Mouse (Mus musculus) spleen, adult 2 months (tissue): ENCODE measurements around the gene Olfr433. TPM values are rescaled to one million over a fixed set of nuclear protein-coding genes. Genes with fewer than 3 reads are reported as not detected.
"Not testable (repeated sequence)": the region's sequence is repeated elsewhere in the genome, so short reads cannot be mapped to it uniquely, and the experiment has no call there.

Experiments
- DNase-seq, 2 experiments: peaks; one replicate each; pipeline versions ENCODE4 v3.0.0 to v3.0.0-alpha.2; 2012 to 2021; ENCODE audit warnings: low spot score in 2 of 2, low read depth in 1 of 2
- H3K27ac ChIP-seq: fragments of 200-500 bp; 2 replicates; pipeline ENCODE4 v1.5.1; 2012; ENCODE audit warnings: low read length, inconsistent platforms; ENCODE audit not compliant: insufficient read depth
- H3K27me3 ChIP-seq: fragments of 200-500 bp; 2 replicates; pipeline ENCODE4 v1.6.1; 2012; ENCODE audit warnings: mild to moderate bottlenecking, moderate library complexity, low read length, inconsistent platforms; ENCODE audit not compliant: control insufficient read depth, insufficient read depth
- H3K36me3 ChIP-seq: fragments of 200-500 bp; 2 replicates; pipeline ENCODE4 v1.6.1; 2012; ENCODE audit warnings: mild to moderate bottlenecking, low read length, inconsistent platforms; ENCODE audit not compliant: control insufficient read depth, insufficient read depth
- H3K4me1 ChIP-seq: fragments of 200-500 bp; 2 replicates; pipeline ENCODE4 v1.6.1; 2011; ENCODE audit warnings: inconsistent platforms; ENCODE audit not compliant: control insufficient read depth, insufficient read depth, insufficient read length
- H3K4me3 ChIP-seq: fragments of 200-500 bp; 2 replicates; pipeline ENCODE4 v1.5.1; 2011; ENCODE audit warnings: mild to moderate bottlenecking, inconsistent platforms; ENCODE audit not compliant: insufficient read depth, insufficient read length; ENCODE audit errors: extremely low read depth
- CTCF ChIP-seq: fragments of 200-500 bp; IDR thresholded peaks from 2 replicates; pipeline ENCODE4 v1.5.1; 2011; ENCODE audit warnings: mild to moderate bottlenecking, inconsistent platforms; ENCODE audit not compliant: insufficient read depth, insufficient read length, insufficient replicate concordance; ENCODE audit errors: extremely low read depth
- POLR2A ChIP-seq: fragments of 200-500 bp; IDR thresholded peaks from 2 replicates; pipeline ENCODE4 v1.6.1; 2011; ENCODE audit warnings: low read depth, low read length, inconsistent platforms
- WGBS: fragments of 180-500 bp; shearing (Covaris S2); methylation state at CpG from one replicate; pipeline ENCODE4 v1.1.7; 2018; 5-methylcytosine and 5-hydroxymethylcytosine counted together
- polyA plus RNA-seq: library from polyadenylated mRNA; depleted of rRNA; stranded (reverse); fragments of >200 nt; gene quantifications from 2 replicates; pipeline ENCODE4 v1.2.3, GENCODE M21; 2012; rRNA removed

The Olfr433 gene
- polyA plus RNA-seq, result 0.99 and 2.5 TPM in 2 replicates

GRCm38 (mm10) chr1:174040523-174041177 lies at the start of gene Olfr433:
Olfr433 (plus strand) TSS chr1:174040705.
- peak; percentile 45 to 60 for DNase-seq
- H3K4me3 ChIP-seq, result no peak within 1 kb of the TSS
- H3K27ac ChIP-seq, result peak within 1 kb of the TSS; percentile 80
- 50% methylated on average over 7 of the region's 7 CpGs for WGBS
- no peak for TF ChIP-seq POLR2A
- TF ChIP-seq CTCF, result no peak
- H3K36me3 ChIP-seq, result no peaks in the 10 kb centered on the region
- H3K27me3 ChIP-seq, result no peaks in the 10 kb centered on the region
- peaks cover 11% of the 10 kb centered on the region for H3K4me1 ChIP-seq

GRCm38 (mm10) chr1:173995003-173995402 lies 45.5 kb upstream of the Olfr433 start:
- TF ChIP-seq POLR2A (no peak), CTCF (no peak)
- DNase-seq, result no peak
- WGBS, result 91% methylated on average over 4 of the region's 4 CpGs

GRCm38 (mm10) chr1:174004352-174005109 lies 36.0 kb upstream of the Olfr433 start:
- DNase-seq, H3K27me3 ChIP-seq, H3K27ac ChIP-seq, H3K36me3 ChIP-seq, H3K4me3 ChIP-seq, H3K4me1 ChIP-seq: not testable (repeated sequence)
- WGBS, result 6% methylated on average over 2 of the region's 3 CpGs

More at GRCm38 (mm10) chr1:173995003-173995402, 45.5 kb upstream of the Olfr433 start:
- Histone ChIP-seq H3K4me3 (no peak overlapping the region), H3K27ac (no peak overlapping the region), H3K27me3 (no peaks in the 10 kb centered on the region), H3K4me1 (no peaks in the 10 kb centered on the region), H3K36me3 (no peaks in the 10 kb centered on the region)

- H3K36me3 ChIP-seq, H3K4me3 ChIP-seq, H3K4me1 ChIP-seq, DNase-seq, H3K27me3 ChIP-seq, H3K27ac ChIP-seq: not testable (repeated sequence)
Measured at GRCm38 (mm10) chr1:174007050-174007449, 33.5 kb upstream of the Olfr433 start.

- H3K36me3 ChIP-seq, result no peaks in the 10 kb centered on the region
- no peak for DNase-seq
- H3K4me3 ChIP-seq, result no peak within 1 kb of the TSS
- no peaks in the 10 kb centered on the region for H3K4me1 ChIP-seq
- no peaks in the 10 kb centered on the region for H3K27me3 ChIP-seq
- WGBS, result 44% methylated on average over 1 of the region's 1 CpGs
- no peak within 1 kb of the TSS for H3K27ac ChIP-seq
- TF ChIP-seq CTCF (no peak), POLR2A (no peak)
Measured at GRCm38 (mm10) chr1:174031698-174032097, 8.8 kb upstream of the Olfr433 start, which contains the start of gene Ifi205. Ifi205 (minus strand) TSS chr1:174031810.

GRCm38 (mm10) chr1:174035841-174036240 lies 4.7 kb upstream of the Olfr433 start:
- DNase-seq, result no peak
- no peaks in the 10 kb centered on the region for H3K36me3 ChIP-seq
- TF ChIP-seq POLR2A, result no peak
- TF ChIP-seq CTCF, result no peak
- WGBS, result 82% methylated on average over 4 of the region's 4 CpGs
- H3K4me3 ChIP-seq, result no peak overlapping the region
- no peaks in the 10 kb centered on the region for H3K27me3 ChIP-seq
- H3K27ac ChIP-seq, result no peak overlapping the region
- H3K4me1 ChIP-seq, result peaks cover 2% of the 10 kb centered on the region; the same call in 1 of the 2 replicates

- peaks cover 11% of the 10 kb centered on the region for H3K4me1 ChIP-seq
- H3K27me3 ChIP-seq, result no peaks in the 10 kb centered on the region
- no peaks in the 10 kb centered on the region for H3K36me3 ChIP-seq
- DNase-seq, result no peak
- TF ChIP-seq POLR2A, result no peak
- TF ChIP-seq CTCF, result no peak
- no peak overlapping the region for H3K4me3 ChIP-seq
- WGBS, result 91% methylated on average over 3 of the region's 3 CpGs
- no peak overlapping the region for H3K27ac ChIP-seq
Measured at GRCm38 (mm10) chr1:174038480-174038879, 2.0 kb upstream of the Olfr433 start.

- WGBS, result 82% methylated on average over 12 of the region's 12 CpGs
Measured at GRCm38 (mm10) chr1:174042091-174042884, 1.8 kb downstream of the Olfr433 start.

More at GRCm38 (mm10) chr1:174042091-174042884, 1.8 kb downstream of the Olfr433 start:
- DNase-seq, H3K27ac ChIP-seq, H3K36me3 ChIP-seq, H3K4me3 ChIP-seq, H3K27me3 ChIP-seq: not testable (repeated sequence)
- peaks cover 11% of the 10 kb centered on the region for H3K4me1 ChIP-seq
